Mouse (Mus musculus) bone marrow, adult 2 months (tissue): Measurements from ENCODE around the gene Nkd2.

ENCODE experiments used
- CTCF ChIP-seq: fragments of 200-500 bp; IDR thresholded peaks from 2 replicates; pipeline ENCODE4 v1.5.1; 2011; ENCODE audit warnings: low read length, control low read depth; ENCODE audit not compliant: control insufficient read depth, insufficient read depth
- POLR2A ChIP-seq: fragments of 200-500 bp; IDR thresholded peaks from 2 replicates; pipeline ENCODE4 v1.6.1; 2011; ENCODE audit warnings: low read depth, mild to moderate bottlenecking, control low read depth, low read length, borderline replicate concordance; ENCODE audit not compliant: control insufficient read depth

- TF ChIP-seq CTCF = peak; percentile 65
- no peak for TF ChIP-seq POLR2A
Measured at GRCm38 (mm10) chr13:73822187-73822800, 25.1 kb downstream of the Nkd2 start.
